Mouse (Mus musculus): Measurements from ENCODE around the gene Sms.

Sms gene

DNA sequence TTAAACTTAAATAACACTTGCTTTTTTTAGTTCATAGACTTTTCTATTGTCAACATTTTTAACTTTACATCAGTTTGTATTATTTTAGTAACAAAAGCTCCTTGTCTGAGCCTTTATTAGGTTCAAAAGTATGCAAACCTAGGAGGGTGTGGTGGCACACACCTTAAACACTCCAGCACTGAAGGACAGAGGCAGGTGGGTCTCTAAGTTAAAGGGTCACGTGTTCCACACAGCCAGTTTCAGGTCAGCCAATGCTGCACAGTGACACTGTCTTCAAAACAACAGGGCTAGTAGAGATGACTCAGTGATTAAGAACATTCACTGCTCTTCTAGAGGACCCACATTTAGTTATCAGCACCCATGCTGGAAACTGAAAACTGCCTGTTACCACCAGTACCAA is 43.1 kb downstream of the Sms start:
- DNase-seq (ENCODE audit: low spot score in 2 of 2): no peak

DNA sequence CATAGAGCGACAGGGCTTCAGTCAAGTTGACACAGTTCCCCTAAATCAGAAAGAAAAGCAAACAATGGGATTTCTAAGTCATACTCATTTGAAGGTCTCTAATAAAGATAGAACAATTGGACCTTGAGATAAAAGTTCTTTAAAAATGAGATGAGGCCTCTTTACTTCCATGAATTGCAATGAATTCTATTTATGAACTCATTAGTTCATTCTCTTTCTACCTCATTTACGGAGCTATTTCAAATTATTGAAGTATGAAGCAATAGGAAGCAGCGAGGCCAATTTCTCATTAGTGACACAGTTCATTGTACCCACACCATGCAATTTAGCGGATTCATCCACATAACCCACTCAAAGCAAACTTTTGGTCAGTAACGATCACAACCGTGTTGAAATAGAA is 44.7 kb downstream of the Sms start:
- DNase-seq (ENCODE audit: low spot score in 2 of 2): no peak

DNA sequence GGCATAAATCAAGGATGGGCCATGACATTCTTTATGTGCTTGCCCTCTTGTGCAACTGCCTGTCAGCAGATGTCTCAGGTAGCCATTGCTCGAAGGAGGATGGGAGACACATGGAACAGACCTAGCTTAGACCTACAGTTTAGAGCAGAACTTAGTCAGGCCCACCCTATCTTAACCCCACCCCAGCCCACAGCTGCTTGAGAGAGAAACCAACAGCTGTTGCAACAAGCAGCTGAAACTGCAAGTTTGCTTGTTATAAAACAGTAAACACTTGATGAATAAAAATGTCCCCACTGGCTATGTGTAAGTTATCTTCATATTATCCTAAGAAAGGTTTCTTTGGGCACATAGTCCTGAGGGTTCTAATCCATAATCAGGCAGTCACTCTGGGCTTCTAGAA is 57.3 kb downstream of the Sms start:
- DNase-seq (ENCODE audit: low spot score in 2 of 2): no peak

DNA sequence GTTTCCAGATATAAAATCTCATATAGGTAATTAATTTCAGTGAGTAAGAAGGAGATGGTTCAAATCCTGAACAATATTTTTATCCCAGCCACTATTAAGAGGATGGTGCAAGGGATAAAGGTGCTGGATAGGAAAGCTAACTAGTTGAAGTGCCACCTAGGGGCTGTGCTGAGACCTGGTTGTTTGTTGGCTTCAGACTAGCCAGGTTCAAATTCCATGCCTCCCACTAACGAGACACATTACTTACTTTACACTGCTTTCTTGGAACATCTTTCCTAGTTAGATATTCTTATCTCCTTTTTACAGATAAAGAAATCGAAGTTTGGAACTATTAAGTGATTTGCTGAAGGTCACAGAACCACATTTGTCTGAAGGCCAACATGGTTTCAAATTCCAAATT is 72.6 kb downstream of the Sms start:
- no peak for DNase-seq (ENCODE audit: low spot score in 2 of 2)

DNA sequence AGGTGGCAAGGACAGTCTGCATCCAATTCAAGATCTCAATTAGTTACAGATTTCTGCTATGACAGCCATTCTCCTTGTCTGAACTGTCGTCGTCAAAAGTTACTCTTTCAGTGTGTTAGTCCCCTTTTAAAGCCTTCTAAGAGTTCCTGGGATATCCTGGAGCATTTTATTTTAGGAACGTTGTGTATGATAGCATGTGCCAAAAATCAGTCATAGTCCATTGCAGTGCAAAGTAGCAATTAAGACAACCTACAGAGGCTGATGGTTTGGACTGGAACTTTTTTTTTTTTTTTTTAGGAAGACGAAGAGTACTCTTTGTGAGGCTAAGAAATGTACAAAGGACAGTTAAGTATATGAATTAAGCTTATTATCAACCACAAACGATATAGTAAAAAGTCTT is 76.9 kb downstream of the Sms start, which contains the start of gene Phex:
Phex (minus strand) TSS at position 101 of the 400 bp plus-strand sequence.
- DNase-seq (ENCODE audit: low spot score in 2 of 2): no peak

DNA sequence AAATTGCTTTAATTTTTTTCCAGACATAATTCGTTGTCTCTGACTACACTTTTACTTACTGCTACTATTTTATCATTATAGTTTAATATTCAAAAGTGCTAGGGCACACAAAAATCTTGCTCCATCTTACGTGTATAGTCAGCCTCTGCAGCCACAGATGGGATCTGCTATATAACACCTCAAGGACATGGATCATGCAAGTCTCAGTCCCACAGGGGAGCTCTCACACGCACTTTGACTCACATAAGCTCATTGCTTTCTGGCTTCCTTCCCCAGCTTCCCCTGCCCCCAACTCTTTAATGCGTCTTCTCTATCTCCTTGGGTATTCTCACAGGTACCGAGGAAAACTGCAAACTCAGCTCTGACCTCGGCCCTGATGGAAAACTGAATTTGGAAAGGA is 87.2 kb downstream of the Sms start:
- no peak for DNase-seq (ENCODE audit: low spot score in 2 of 2)
